Mouse (Mus musculus): Measurements from ENCODE around the gene Rsph14.

- no peak for TF ChIP-seq POLR2A (IDR thresholded peaks at IDR 0.05; ENCODE audit: borderline replicate concordance, low read depth, low read length)
- TF ChIP-seq CTCF (IDR thresholded peaks at IDR 0.05; ENCODE audit: low read depth, low read length): no peak
Measured at GRCm38 (mm10) chr10:75068624-75069328, 36.4 kb upstream of the Rsph14 start.

All from bone marrow macrophage, adult 2 months (primary cell).